Mouse (Mus musculus) midbrain, postnatal 0 days (tissue): ENCODE data around the gene Lclat1. TPM values are rescaled to one million over a fixed set of nuclear protein-coding genes. Genes with fewer than 3 reads are reported as not detected.

Source experiments
- ATAC-seq: fragments of 200-750 bp; cut with Nextera tagmentation; 2 replicates; pipeline ENCODE4 v1.8.0; 2017; ENCODE audit warnings: moderate number of reproducible peaks, mild to moderate bottlenecking, moderate TSS enrichment, moderate library complexity; ENCODE audit not compliant: low FRiP score
- DNase-seq: peaks from one replicate; pipeline ENCODE4 v3.0.0-alpha.2; 2015; ENCODE audit warnings: low spot score
- H3K27ac ChIP-seq: fragments of 300-500 bp; sonication (generic); 2 replicates; pipeline ENCODE4 v1.5.1; 2014; ENCODE audit warnings: low read depth, mild to moderate bottlenecking, low read length, mixed read lengths
- H3K27me3 ChIP-seq: fragments of 300-500 bp; sonication (generic); 2 replicates; pipeline ENCODE4 v1.6.1; 2014; ENCODE audit warnings: low read length, control low read depth, mixed read lengths; ENCODE audit not compliant: insufficient read depth
- H3K36me3 ChIP-seq: fragments of 300-500 bp; sonication (generic); 2 replicates; pipeline ENCODE4 v1.6.1; 2014; ENCODE audit warnings: low read length, control low read depth, mixed read lengths; ENCODE audit not compliant: insufficient read depth
- H3K4me1 ChIP-seq: fragments of 300-500 bp; sonication (generic); 2 replicates; pipeline ENCODE4 v1.6.1; 2014; ENCODE audit warnings: mild to moderate bottlenecking, control low read depth, antibody characterized with exemption, low read length, mixed read lengths; ENCODE audit not compliant: insufficient read depth
- H3K4me2 ChIP-seq: fragments of 300-500 bp; sonication (generic); 2 replicates; pipeline ENCODE4 v1.6.1; 2014; ENCODE audit warnings: low read depth, mild to moderate bottlenecking, low read length, mixed read lengths; ENCODE audit not compliant: poor library complexity, severe bottlenecking
- H3K4me3 ChIP-seq: fragments of 300-500 bp; sonication (generic); 2 replicates; pipeline ENCODE4 v1.5.1; 2014; ENCODE audit warnings: low read depth, mild to moderate bottlenecking, low read length, moderate library complexity
- H3K9ac ChIP-seq: fragments of 300-500 bp; sonication (generic); replicated peaks from 2 replicates; pipeline ENCODE4 v1.6.1; 2014; ENCODE audit warnings: mild to moderate bottlenecking, low read length, moderate library complexity, mixed read lengths; ENCODE audit not compliant: poor library complexity, severe bottlenecking
- H3K9me3 ChIP-seq: fragments of 300-500 bp; sonication (generic); 2 replicates; pipeline ENCODE4 v1.6.1; 2016; ENCODE audit warnings: low read length, control low read depth
- CTCF ChIP-seq: IDR thresholded peaks from 2 replicates; pipeline ENCODE4 v1.5.1; 2016; ENCODE audit warnings: antibody characterized with exemption, mild to moderate bottlenecking
- WGBS: fragments of 180-500 bp; shearing (Covaris S2); extraction: QIAGEN DNeasy Blood & Tissue Kit; methylation state at CpG from one replicate; pipeline ENCODE4 v1.1.7; 2014; 5-methylcytosine and 5-hydroxymethylcytosine counted together
- polyA plus RNA-seq: library from polyadenylated mRNA; unstranded; fragments of >200 nt; fragmentation: Nextera tagmentation; extraction: Ambion mirVana; gene quantifications from 2 replicates; pipeline ENCODE4 v1.2.1, GENCODE M21; 2015
- total RNA-seq: library from RNA; depleted of rRNA; stranded (reverse); fragments of >200 nt; gene quantifications from 2 replicates; pipeline ENCODE4 v1.2.3, GENCODE M21; 2014

Lclat1 gene
- total and polyA plus RNA-seq, 2 experiments from 2014 or later: 12.4 to 25.6 TPM

- Histone ChIP-seq H3K27me3 (no peaks in the 10 kb centered on the region), H3K27ac (no peak overlapping the region), H3K4me3 (no peak overlapping the region), H3K9me3 (no peaks in the 10 kb centered on the region), H3K9ac (no peak overlapping the region), H3K4me2 (no peak overlapping the region), H3K36me3 (no peaks in the 10 kb centered on the region), H3K4me1 (no peaks in the 10 kb centered on the region)
- DNase-seq: no peak
- no peak for ATAC-seq
- TF ChIP-seq CTCF: no peak
- 79% methylated on average over 5 of the region's 5 CpGs for WGBS
Measured at GRCm38 (mm10) chr17:73120545-73120944, 12.8 kb downstream of the Lclat1 start.

GRCm38 (mm10) chr17:73121726-73122125, 13.9 kb downstream of the Lclat1 start:
- Histone ChIP-seq H3K27ac (no peak overlapping the region), H3K36me3 (no peaks in the 10 kb centered on the region), H3K9ac (no peak overlapping the region), H3K4me1 (0 out of 2 replicates have a peak, but pooled peaks cover 3% of the 10 kb centered on the region), H3K9me3 (no peaks in the 10 kb centered on the region), H3K27me3 (no peaks in the 10 kb centered on the region), H3K4me3 (no peak overlapping the region), H3K4me2 (no peak overlapping the region)
- no peak for DNase-seq
- ATAC-seq: no peak
- 83% methylated on average over 2 of the region's 2 CpGs for WGBS
- TF ChIP-seq CTCF: no peak

- Histone ChIP-seq H3K9me3 (no peaks in the 10 kb centered on the region), H3K27ac (no peak overlapping the region), H3K4me2 (no peak overlapping the region), H3K9ac (no peak overlapping the region), H3K4me1 (0 out of 2 replicates have a peak, but pooled peaks cover 3% of the 10 kb centered on the region), H3K27me3 (no peaks in the 10 kb centered on the region), H3K4me3 (no peak overlapping the region), H3K36me3 (no peaks in the 10 kb centered on the region)
- WGBS: 81% methylated on average over 2 of the region's 2 CpGs
- DNase-seq (no peak), ATAC-seq (no peak)
- no peak for TF ChIP-seq CTCF
Measured at GRCm38 (mm10) chr17:73126349-73126748, 18.6 kb downstream of the Lclat1 start.

GRCm38 (mm10) chr17:73126903-73127302, 19.1 kb downstream of the Lclat1 start:
- no peak for DNase-seq
- Histone ChIP-seq H3K27me3 (no peaks in the 10 kb centered on the region), H3K27ac (no peak overlapping the region), H3K36me3 (no peaks in the 10 kb centered on the region), H3K4me1 (0 out of 2 replicates have a peak, but pooled peaks cover 3% of the 10 kb centered on the region), H3K9me3 (no peaks in the 10 kb centered on the region), H3K4me3 (no peak overlapping the region), H3K4me2 (no peak overlapping the region), H3K9ac (no peak overlapping the region)
- no peak for TF ChIP-seq CTCF
- no peak for ATAC-seq

GRCm38 (mm10) chr17:73136562-73137484, 29.0 kb downstream of the Lclat1 start:
- no peak for ATAC-seq
- WGBS: 93% methylated on average over 5 of the region's 5 CpGs
- Histone ChIP-seq H3K27ac (no peak overlapping the region), H3K9ac (no peak overlapping the region), H3K27me3 (no peaks in the 10 kb centered on the region), H3K9me3 (no peaks in the 10 kb centered on the region), H3K36me3 (no peaks in the 10 kb centered on the region), H3K4me3 (no peak overlapping the region), H3K4me2 (no peak overlapping the region), H3K4me1 (no peaks in the 10 kb centered on the region)
- DNase-seq: no peak
- no peak for TF ChIP-seq CTCF

- TF ChIP-seq CTCF: no peak
- H3K36me3 ChIP-seq: no peaks in the 10 kb centered on the region
- H3K4me1 ChIP-seq: no peaks in the 10 kb centered on the region
- H3K27ac ChIP-seq: no peak overlapping the region
- no peaks in the 10 kb centered on the region for H3K27me3 ChIP-seq
- H3K9me3 ChIP-seq: no peaks in the 10 kb centered on the region
- DNase-seq: no peak
- 97% methylated on average over 3 of the region's 3 CpGs for WGBS
- ATAC-seq: no peak
- H3K4me2 ChIP-seq: no peak overlapping the region
- H3K9ac ChIP-seq: no peak overlapping the region
- no peak overlapping the region for H3K4me3 ChIP-seq
Measured at GRCm38 (mm10) chr17:73138217-73138616, 30.4 kb downstream of the Lclat1 start.
